Mouse (Mus musculus): ENCODE data around the gene Mex3a.
A peak's percentile ranks its signal among the peaks of the same experiment; 100 is the strongest.
"Not testable (repeated sequence)": the region's sequence is repeated elsewhere in the genome, so short reads cannot be mapped to it uniquely, and the experiment has no call there.

Gene Mex3a

GRCm38 (mm10) chr3:88571856-88572255 is 39.7 kb downstream of the Mex3a start:
- DNase-seq: no peak

DNA sequence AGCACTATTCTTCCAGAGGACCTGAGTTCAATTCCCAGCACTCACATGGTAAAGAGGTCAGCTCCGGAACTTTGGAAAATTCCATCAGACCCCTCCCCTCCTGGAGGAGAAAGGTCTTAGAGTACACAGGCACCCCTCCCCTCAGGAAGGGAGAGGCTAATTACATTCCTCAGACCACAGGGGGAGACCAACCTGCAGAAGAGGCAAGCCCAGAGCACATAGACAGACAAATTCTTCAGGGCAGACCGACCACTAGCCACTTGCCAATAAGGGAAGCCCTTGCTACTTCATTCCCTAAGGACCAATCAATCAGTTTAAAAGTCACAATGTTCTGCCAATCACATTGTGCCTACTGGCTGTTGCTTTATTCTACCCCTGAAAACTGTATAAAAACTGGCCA is 40.6 kb downstream of the Mex3a start:
- DNase-seq: no peak

GRCm38 (mm10) chr3:88573810-88574209 is 41.6 kb downstream of the Mex3a start:
- peak in 1 of 2 experiments; percentile 15 for DNase-seq

DNA sequence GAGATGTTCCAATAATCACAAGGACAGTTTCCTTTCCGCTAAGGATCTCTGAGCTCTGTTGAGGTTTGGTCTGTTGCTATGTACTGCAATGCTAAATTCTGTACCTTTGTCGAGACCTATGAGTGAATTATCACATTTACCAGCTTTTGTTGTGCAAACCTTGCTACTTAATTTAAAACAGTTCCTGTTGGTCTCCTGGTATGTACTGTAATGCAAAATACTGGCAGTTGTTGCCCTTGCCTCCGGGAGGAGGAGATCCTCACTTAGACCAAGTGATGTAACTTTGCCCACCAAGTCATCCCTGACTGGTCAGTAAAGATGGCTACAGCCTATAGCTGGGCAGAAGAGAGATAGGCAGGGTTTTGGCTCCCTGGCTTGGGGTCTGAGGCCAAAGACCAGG is 43.3 kb downstream of the Mex3a start, which contains the start of gene Ssr2:
TSS of gene Ssr2 (plus strand) at position 337 of the 400 bp plus-strand sequence.
- DNase-seq: no peak

DNA sequence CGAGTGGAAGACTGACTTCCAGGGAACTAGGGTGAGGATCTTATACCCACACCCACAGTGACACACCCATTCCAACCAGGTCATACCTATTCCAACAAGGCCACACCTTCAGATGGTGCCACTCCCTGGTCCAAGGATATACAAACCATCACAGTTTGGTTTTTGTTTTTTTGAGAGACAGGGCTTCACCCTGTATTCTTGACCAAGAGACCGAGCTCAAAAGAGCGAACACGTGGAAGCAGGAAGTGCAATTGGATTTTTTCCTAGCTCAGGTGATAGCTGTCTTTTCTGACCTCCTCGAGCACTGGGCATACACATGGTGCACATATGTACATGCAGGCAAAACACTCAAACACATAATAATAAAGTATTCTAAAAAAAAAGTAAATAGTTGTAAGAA is 45.7 kb downstream of the Mex3a start:
- DNase-seq: not testable (repeated sequence)

DNA sequence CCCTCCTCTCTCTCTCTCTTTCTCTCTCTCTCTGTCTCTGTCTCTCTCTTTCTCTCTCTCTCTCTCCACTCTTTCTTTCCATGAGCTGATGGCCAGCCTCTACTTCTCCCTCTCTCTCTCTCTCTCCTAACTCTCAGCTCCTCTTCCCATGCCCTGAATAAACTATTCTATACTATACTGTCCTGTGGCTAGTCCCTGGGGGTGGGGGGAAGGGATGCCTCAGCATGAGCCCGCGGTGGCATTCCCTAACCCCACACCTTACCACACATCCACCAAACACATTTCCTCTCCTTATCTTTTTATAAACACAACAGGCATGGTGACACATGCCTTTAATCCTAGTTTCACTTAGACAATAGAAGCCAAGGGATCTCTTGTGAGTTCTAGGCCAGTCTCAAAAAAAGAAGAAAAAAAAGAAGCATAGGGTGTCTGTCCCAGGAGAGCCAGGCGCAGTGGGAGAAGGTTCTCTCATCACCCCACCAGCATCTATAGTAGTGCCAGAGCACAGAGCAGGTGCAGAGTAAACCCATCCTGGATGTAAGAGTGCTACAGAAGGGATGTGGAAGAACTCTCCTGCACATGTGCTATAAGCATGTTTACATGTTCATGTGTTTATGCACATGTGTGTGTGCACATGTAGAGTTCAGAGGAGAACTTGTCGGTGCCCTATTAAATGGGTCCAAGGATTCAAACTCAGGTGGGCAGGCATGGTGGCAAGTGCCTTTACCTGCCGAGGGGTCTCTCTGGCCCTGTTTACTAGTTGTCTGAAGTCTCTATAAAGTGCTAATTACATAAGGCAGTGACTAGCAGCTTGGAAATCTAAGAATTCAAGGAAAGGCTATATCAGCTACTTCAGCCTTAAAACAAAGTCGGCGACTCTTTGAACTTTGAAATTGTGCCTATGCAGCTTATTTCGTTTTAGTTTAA is 46.6 kb downstream of the Mex3a start:
- no peak for DNase-seq

GRCm38 (mm10) chr3:88579454-88580117 is 47.4 kb downstream of the Mex3a start:
- peak; percentile 82 to 86 for DNase-seq

GRCm38 (mm10) chr3:88585769-88586168 is 53.6 kb downstream of the Mex3a start:
- DNase-seq: peak; percentile 42 to 50

DNA sequence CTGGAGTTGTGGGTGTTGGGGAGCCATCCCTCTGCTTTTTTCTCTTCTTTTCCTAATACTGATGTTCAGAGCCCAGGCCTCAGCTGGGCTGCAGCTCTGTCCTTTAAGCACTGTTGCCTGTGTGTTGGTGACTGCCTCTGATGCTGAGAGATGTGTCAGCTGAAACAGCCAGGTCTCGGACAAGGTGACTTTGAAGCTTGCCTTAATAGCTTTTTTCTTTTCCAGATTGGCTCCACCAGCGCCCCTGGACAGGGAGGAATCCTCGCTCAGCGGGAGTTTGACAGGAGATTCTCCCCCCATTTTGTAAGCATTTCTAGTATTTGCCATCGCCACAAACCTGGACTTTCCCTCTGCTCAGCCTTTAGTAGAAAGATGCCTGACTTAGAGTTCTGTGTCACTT is 54.4 kb downstream of the Mex3a start:
- no peak for DNase-seq

GRCm38 (mm10) chr3:88590246-88590645 is 58.1 kb downstream of the Mex3a start:
- DNase-seq: peak in 1 of 2 experiments; percentile 19
